Mouse (Mus musculus) myocyte (in vitro differentiated cells): Measurements from ENCODE around the gene Sec61b.

Experiments used
- CEBPB ChIP-seq: IDR thresholded peaks from 2 replicates; pipeline ENCODE4 v1.6.1; 2011; ENCODE audit warnings: mild to moderate bottlenecking, moderate library complexity; ENCODE audit not compliant: poor library complexity, insufficient read depth, severe bottlenecking
- E2F4 ChIP-seq: IDR thresholded peaks from one replicate; pipeline ENCODE4 v1.6.1; 2011; ENCODE audit warnings: mild to moderate bottlenecking, control low read depth, moderate library complexity; ENCODE audit not compliant: insufficient read depth
- MAX ChIP-seq: IDR thresholded peaks from one replicate; pipeline ENCODE4 v1.6.1; 2011; ENCODE audit warnings: low read depth, mild to moderate bottlenecking, control low read depth
- MYOD1 ChIP-seq, 3 experiments: IDR thresholded peaks; one replicate each; pipeline ENCODE4 v1.6.1; 2011; ENCODE audit warnings: control low read depth in 2 of 3, low read depth in 2 of 3, mild to moderate bottlenecking in 2 of 3, moderate library complexity in 1 of 3; ENCODE audit not compliant: insufficient read length in 2 of 3, control insufficient read depth in 1 of 3
- MYOG ChIP-seq, 3 experiments: IDR thresholded peaks; one replicate each; pipeline ENCODE4 v1.6.1; 2011; ENCODE audit warnings: control low read depth in 2 of 3, low read depth in 2 of 3, mild to moderate bottlenecking in 2 of 3; ENCODE audit not compliant: insufficient read length in 2 of 3, control insufficient read depth in 1 of 3, insufficient read depth in 1 of 3
- POLR2A ChIP-seq: IDR thresholded peaks from one replicate; pipeline ENCODE4 v1.6.1; 2011; ENCODE audit warnings: low read depth, mild to moderate bottlenecking, control low read depth, moderate library complexity; ENCODE audit not compliant: insufficient read length
- POLR2AphosphoS2 ChIP-seq: IDR thresholded peaks from one replicate; pipeline ENCODE4 v1.6.1; 2011; ENCODE audit warnings: low read depth, control low read depth; ENCODE audit not compliant: insufficient read length
- REST ChIP-seq: IDR thresholded peaks from one replicate; pipeline ENCODE4 v1.6.1; 2011; ENCODE audit warnings: mild to moderate bottlenecking, control low read depth, moderate library complexity; ENCODE audit not compliant: insufficient read depth, insufficient read length
- SRF ChIP-seq: IDR thresholded peaks from one replicate; pipeline ENCODE4 v1.6.1; 2011; ENCODE audit warnings: low read depth; ENCODE audit not compliant: control insufficient read depth, insufficient read length
- TCF12 ChIP-seq: IDR thresholded peaks from one replicate; pipeline ENCODE4 v1.6.1; 2011; ENCODE audit warnings: mild to moderate bottlenecking, control low read depth; ENCODE audit not compliant: poor library complexity, insufficient read depth, severe bottlenecking
- USF1 ChIP-seq: IDR thresholded peaks from one replicate; pipeline ENCODE4 v1.6.1; 2011; ENCODE audit warnings: low read depth, mild to moderate bottlenecking, control low read depth, moderate library complexity

GRCm38 (mm10) chr4:47440951-47441350 lies 33.5 kb upstream of the Sec61b start:
- TF ChIP-seq POLR2A (no peak), CEBPB (no peak), E2F4 (no peak), USF1 (no peak), SRF (no peak), MAX (no peak), MYOD1 (IDR thresholded peaks at IDR 0.05; ENCODE audit: control insufficient read depth in 1 of 3, insufficient read length in 2 of 3, low read depth in 2 of 3) (no peak), TCF12 (no peak), POLR2AphosphoS2 (no peak), REST (no peak), MYOG (IDR thresholded peaks at IDR 0.05; ENCODE audit: control insufficient read depth in 1 of 3, insufficient read depth in 1 of 3, insufficient read length in 2 of 3, low read depth in 2 of 3) (no peak)
